Mouse (Mus musculus) CH12.LX (cell line): Measurements from ENCODE around the gene Tmbim6. TPM values are rescaled to one million over a fixed set of nuclear protein-coding genes. Genes with fewer than 3 reads are reported as not detected.
A peak's percentile ranks its signal among the peaks of the same experiment; 100 is the strongest.

ENCODE experiments used
- DNase-seq: peaks from one replicate; pipeline ENCODE4 v3.0.0-alpha.2; 2013; ENCODE audit errors: extremely low read depth
- H3K27ac ChIP-seq: 2 replicates; pipeline ENCODE4 v1.5.1; 2012; ENCODE audit warnings: low read depth, mild to moderate bottlenecking, control low read depth, moderate library complexity; ENCODE audit not compliant: insufficient read depth
- H3K27me3 ChIP-seq: replicated peaks from 2 replicates; pipeline ENCODE3; 2012; ENCODE audit warnings: inconsistent platforms
- H3K36me3 ChIP-seq, 2 experiments: replicated peaks in 1 of 2; 2 replicates each; pipeline versions ENCODE3 to v1.6.1; 2012; ENCODE audit warnings: inconsistent platforms in 1 of 2, low read length in 1 of 2, mild to moderate bottlenecking in 1 of 2, mixed read lengths in 1 of 2, moderate library complexity in 1 of 2; ENCODE audit not compliant: control insufficient read depth in 1 of 2, insufficient read depth in 1 of 2
- H3K4me1 ChIP-seq, 2 experiments: 2 replicates each; pipeline ENCODE4 v1.6.1; 2012; ENCODE audit warnings: inconsistent platforms in 1 of 2, moderate library complexity in 1 of 2; ENCODE audit not compliant: insufficient read depth in 2 of 2, control insufficient read depth in 1 of 2
- H3K4me2 ChIP-seq: 2 replicates; pipeline ENCODE4 v1.6.1; 2012; ENCODE audit warnings: low read depth, mild to moderate bottlenecking, control low read depth; ENCODE audit not compliant: poor library complexity, insufficient read depth, severe bottlenecking
- H3K4me3 ChIP-seq, 3 experiments: fragments of 150-350 bp in 1 of 3; sonication (generic) in 1 of 3; replicated peaks in 1 of 3; 2 replicates each; pipeline versions ENCODE3 to v1.5.1; 2011 to 2012; ENCODE audit warnings: low read depth in 2 of 3, low read length in 2 of 3, mild to moderate bottlenecking in 2 of 3, moderate library complexity in 2 of 3, control low read depth in 1 of 3, improper control_type of control experiment in 1 of 3, inconsistent platforms in 1 of 3, mixed read lengths in 1 of 3; ENCODE audit not compliant: poor library complexity in 1 of 3
- H3K79me2 ChIP-seq: replicated peaks from 2 replicates; pipeline ENCODE4 v1.6.1; 2012; ENCODE audit warnings: mild to moderate bottlenecking, moderate library complexity; ENCODE audit not compliant: control insufficient read depth, poor library complexity, insufficient read depth, severe bottlenecking; ENCODE audit errors: extremely low read depth
- H3K9ac ChIP-seq: 2 replicates; pipeline ENCODE4 v1.6.1; 2012; ENCODE audit warnings: low read depth, mild to moderate bottlenecking, control low read depth, moderate library complexity; ENCODE audit not compliant: insufficient read depth
- H3K9me3 ChIP-seq: replicated peaks from 2 replicates; pipeline ENCODE3; 2012; ENCODE audit warnings: low read length, inconsistent platforms, mixed read lengths
- BHLHE40 ChIP-seq: IDR thresholded peaks from 2 replicates; pipeline ENCODE4 v1.6.1; 2011; ENCODE audit warnings: mild to moderate bottlenecking, low read depth, low read length, improper control_type of control experiment
- CHD1 ChIP-seq: IDR thresholded peaks from 2 replicates; pipeline ENCODE4 v1.6.1; 2012; ENCODE audit warnings: low read depth, low read length, improper control_type of control experiment, inconsistent platforms
- CTCF ChIP-seq, 2 experiments: IDR thresholded peaks in 1 of 2; conservative IDR thresholded peaks in 1 of 2; 2 replicates each; pipeline ENCODE4 v1.5.1; 2011 to 2012; ENCODE audit warnings: low read depth in 2 of 2, low read length in 2 of 2, improper control_type of control experiment in 1 of 2, inconsistent platforms in 1 of 2, mild to moderate bottlenecking in 1 of 2, moderate library complexity in 1 of 2
- ELF1 ChIP-seq: IDR thresholded peaks from 2 replicates; pipeline ENCODE4 v1.6.1; 2014; ENCODE audit warnings: low read depth, mild to moderate bottlenecking, inconsistent platforms, low read length, improper control_type of control experiment
- HCFC1 ChIP-seq: IDR thresholded peaks from 2 replicates; pipeline ENCODE4 v1.6.1; 2012; ENCODE audit warnings: low read depth, mild to moderate bottlenecking, inconsistent platforms, low read length, improper control_type of control experiment
- IRF4 ChIP-seq: IDR thresholded peaks from 2 replicates; pipeline ENCODE4 v1.6.1; 2014; ENCODE audit warnings: low read depth, mild to moderate bottlenecking, inconsistent platforms, low read length, improper control_type of control experiment
- JUND ChIP-seq: conservative IDR thresholded peaks from 2 replicates; pipeline ENCODE4 v1.6.1; 2011; ENCODE audit warnings: low read depth, low read length, improper control_type of control experiment
- KAT2A ChIP-seq: IDR thresholded peaks from 2 replicates; pipeline ENCODE4 v1.6.1; 2012; ENCODE audit warnings: low read length, improper control_type of control experiment, inconsistent platforms; ENCODE audit not compliant: insufficient replicate concordance
- MAX ChIP-seq: IDR thresholded peaks from 2 replicates; pipeline ENCODE4 v1.6.1; 2011; ENCODE audit warnings: low read length, improper control_type of control experiment
- MAZ ChIP-seq: IDR thresholded peaks from 2 replicates; pipeline ENCODE4 v1.6.1; 2012; ENCODE audit warnings: low read depth, mild to moderate bottlenecking, inconsistent platforms, low read length, improper control_type of control experiment, moderate library complexity
- MXI1 ChIP-seq: IDR thresholded peaks from 2 replicates; pipeline ENCODE4 v1.6.1; 2011; ENCODE audit warnings: mild to moderate bottlenecking, low read depth, low read length, improper control_type of control experiment
- NELFE ChIP-seq: IDR thresholded peaks from 2 replicates; pipeline ENCODE4 v1.6.1; 2011; ENCODE audit warnings: low read depth, low read length, improper control_type of control experiment
- NRF1 ChIP-seq: IDR thresholded peaks from 2 replicates; pipeline ENCODE4 v1.6.1; 2014; ENCODE audit warnings: low read depth, mild to moderate bottlenecking, inconsistent platforms, low read length, improper control_type of control experiment, moderate library complexity
- PAX5 ChIP-seq: IDR thresholded peaks from 2 replicates; pipeline ENCODE4 v1.6.1; 2012; ENCODE audit warnings: low read length, inconsistent platforms, mixed read lengths
- POLR2AphosphoS2 ChIP-seq: IDR thresholded peaks from 2 replicates; pipeline ENCODE4 v1.6.1; 2011; ENCODE audit warnings: low read depth, low read length, improper control_type of control experiment
- SMC3 ChIP-seq: IDR thresholded peaks from 2 replicates; pipeline ENCODE4 v1.6.1; 2011; ENCODE audit warnings: low read depth, low read length, improper control_type of control experiment
- TCF12 ChIP-seq: IDR thresholded peaks from 2 replicates; pipeline ENCODE4 v1.6.1; 2014; ENCODE audit warnings: low read depth, mild to moderate bottlenecking, inconsistent platforms, low read length, improper control_type of control experiment
- USF1 ChIP-seq: IDR thresholded peaks from 2 replicates; pipeline ENCODE4 v1.6.1; 2014; ENCODE audit warnings: low read depth, mild to moderate bottlenecking, inconsistent platforms, low read length, improper control_type of control experiment
- ZC3H11A ChIP-seq: IDR thresholded peaks from 2 replicates; pipeline ENCODE4 v1.6.1; 2012; ENCODE audit warnings: low read depth, mild to moderate bottlenecking, inconsistent platforms, low read length, improper control_type of control experiment
- ZMIZ1 ChIP-seq: IDR thresholded peaks from 2 replicates; pipeline ENCODE4 v1.6.1; 2012; ENCODE audit warnings: low read depth, mild to moderate bottlenecking, inconsistent platforms, low read length, improper control_type of control experiment
- ZNF384 ChIP-seq: IDR thresholded peaks from 2 replicates; pipeline ENCODE4 v1.6.1; 2012; ENCODE audit warnings: low read depth, low read length, improper control_type of control experiment, inconsistent platforms
- dilution Hi-C: fragments of 300-500 bp; cut with MboI; formaldehyde crosslinking; loops from 2 replicates; pipeline ENCODE4 v1.14.3; 2020; ENCODE audit warnings: low sequenced_read_pairs; ENCODE audit not compliant: extremely low pct_unique_long_range_greater_than_20kb, extremely low pct_ligation_motif_present
- in situ Hi-C: fragments of 300-500 bp; cut with MboI; formaldehyde crosslinking; loops from 3 replicates; pipeline ENCODE4 v1.14.3; 2019; ENCODE audit warnings: low sequenced_read_pairs, low pct_ligation_motif_present, low pct_unique_long_range_greater_than_20kb, mixed read lengths
- polyA plus RNA-seq: library from polyadenylated mRNA; unstranded; fragments of >175 nt; gene quantifications from 2 replicates; pipeline ENCODE4 v1.2.1, GENCODE M21; 2012; ENCODE audit warnings: low read depth; ENCODE audit not compliant: insufficient read length
- total RNA-seq, 2 experiments: library from RNA; depleted of rRNA; stranded (reverse); fragments of 300-350 nt in 1 of 2; fragments of >200 nt in 1 of 2; gene quantifications; 2 replicates each; pipeline ENCODE4 v1.2.3; 2012 to 2014

The Tmbim6 gene
- total and polyA plus RNA-seq, 3 experiments: 268 to 329 (median 269) TPM

DNA sequence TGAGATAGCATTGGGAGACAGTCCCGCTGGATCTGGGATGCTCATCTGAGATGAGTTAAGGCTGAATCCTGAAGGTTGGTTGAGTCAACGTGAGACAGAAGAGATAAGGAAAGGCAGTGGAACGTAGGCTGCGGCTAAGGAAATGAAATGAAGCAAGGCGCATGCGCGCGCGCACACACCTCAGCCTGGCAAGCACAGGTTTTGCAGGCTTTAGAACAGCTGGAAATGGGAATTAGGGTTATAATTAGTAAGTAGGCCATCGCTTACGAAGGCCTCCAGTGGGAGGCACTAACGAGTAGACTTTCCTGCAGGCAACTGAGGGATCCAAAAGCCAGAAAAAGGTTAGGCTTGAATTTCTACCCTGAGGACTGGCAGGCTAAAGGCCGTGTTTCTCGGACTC lies 19.1 kb downstream of the Tmbim6 start:
- dilution Hi-C loops: no loop called here
- H3K36me3 ChIP-seq: peaks cover 31 to 52% of the 10 kb centered on the region in 2 experiments
- peaks cover 0 to 6% of the 10 kb centered on the region in 2 experiments; a peak in 2 of 4 replicates for H3K4me1 ChIP-seq
- no peaks in the 10 kb centered on the region for H3K79me2 ChIP-seq
- H3K4me2 ChIP-seq: no peak overlapping the region
- no peak for DNase-seq
- no peaks in the 10 kb centered on the region for H3K27me3 ChIP-seq
- H3K9ac ChIP-seq: no peak overlapping the region
- no peaks in the 10 kb centered on the region for H3K9me3 ChIP-seq
- in situ Hi-C loops: no loop called here
- TF ChIP-seq ZNF384 (no peak), KAT2A (no peak), NELFE (no peak), BHLHE40 (no peak), JUND (no peak), USF1 (no peak), POLR2AphosphoS2 (no peak), ELF1 (no peak), PAX5 (no peak), NRF1 (no peak), HCFC1 (no peak), IRF4 (no peak), TCF12 (no peak), ZC3H11A (no peak), CTCF (conservative IDR thresholded peaks at IDR 0.05 in 1 of 2, IDR thresholded peaks at IDR 0.05 in 1 of 2; ENCODE audit: low read depth in 2 of 2, low read length in 2 of 2) (no peak), CHD1 (no peak), MAZ (no peak)
- H3K27ac ChIP-seq: no peak overlapping the region
- H3K4me3 ChIP-seq: no peak overlapping the region

- in situ Hi-C loops: no loop called here
- TF ChIP-seq CTCF (conservative IDR thresholded peaks at IDR 0.05 in 1 of 2, IDR thresholded peaks at IDR 0.05 in 1 of 2; ENCODE audit: low read depth in 2 of 2, low read length in 2 of 2) (peak; percentile 77 to 96), KAT2A (no peak), MAX (no peak), SMC3 (peak; percentile 50), ZMIZ1 (no peak), ZNF384 (peak; percentile 98), MXI1 (no peak)
- H3K9ac ChIP-seq: no peak overlapping the region
- no peak overlapping the region for H3K27ac ChIP-seq
- DNase-seq: peak; percentile 83
- H3K36me3 ChIP-seq: peaks cover 0 to 12% of the 10 kb centered on the region in 2 experiments
- no peak overlapping the region for H3K4me3 ChIP-seq
- H3K9me3 ChIP-seq: no peaks in the 10 kb centered on the region
- peak overlapping the region; percentile 99 for H3K4me2 ChIP-seq
- dilution Hi-C loops: no loop called here
- peaks cover 8 to 17% of the 10 kb centered on the region in 2 experiments for H3K4me1 ChIP-seq
- no peaks in the 10 kb centered on the region for H3K79me2 ChIP-seq
- no peaks in the 10 kb centered on the region for H3K27me3 ChIP-seq
These were observed 23.1 kb downstream of the Tmbim6 start for GRCm38 (mm10) chr15:99415793-99416192.
